Mouse (Mus musculus) embryonic facial prominence, embryonic 12.5 days (tissue): ENCODE results near the gene Pald1. TPM values are rescaled to one million over a fixed set of nuclear protein-coding genes. Genes with fewer than 3 reads are reported as not detected.

Source experiments
- ATAC-seq: fragments of 200-750 bp; cut with Nextera tagmentation; 2 replicates; pipeline ENCODE4 v1.8.0; 2017; ENCODE audit not compliant: insufficient number of reproducible peaks, insufficient read depth, low FRiP score, low TSS enrichment
- H3K27ac ChIP-seq: fragments of 300-500 bp; sonication (generic); 2 replicates; pipeline ENCODE4 v1.5.1; 2016; ENCODE audit warnings: mild to moderate bottlenecking
- H3K27me3 ChIP-seq: fragments of 300-500 bp; sonication (generic); 2 replicates; pipeline ENCODE4 v1.6.1; 2016; ENCODE audit warnings: mild to moderate bottlenecking, moderate library complexity
- H3K36me3 ChIP-seq: fragments of 300-500 bp; sonication (generic); 2 replicates; pipeline ENCODE4 v1.6.1; 2016; ENCODE audit warnings: mild to moderate bottlenecking
- H3K4me1 ChIP-seq: fragments of 300-500 bp; sonication (generic); 2 replicates; pipeline ENCODE4 v1.6.1; 2016
- H3K4me2 ChIP-seq: fragments of 300-500 bp; sonication (generic); replicated peaks from 2 replicates; pipeline ENCODE4 v1.6.1; 2016; ENCODE audit warnings: mild to moderate bottlenecking, moderate library complexity
- H3K4me3 ChIP-seq: fragments of 300-500 bp; sonication (generic); 2 replicates; pipeline ENCODE4 v1.5.1; 2016; ENCODE audit warnings: mild to moderate bottlenecking
- H3K9ac ChIP-seq: fragments of 300-500 bp; sonication (generic); 2 replicates; pipeline ENCODE4 v1.6.1; 2016; ENCODE audit warnings: mild to moderate bottlenecking, moderate library complexity
- H3K9me3 ChIP-seq: fragments of 300-500 bp; sonication (generic); 2 replicates; pipeline ENCODE4 v1.6.1; 2016; ENCODE audit warnings: mild to moderate bottlenecking, moderate library complexity
- WGBS: fragments of 180-500 bp; shearing (Covaris S2); methylation state at CpG from one replicate; pipeline ENCODE4 v1.1.7; 2016; 5-methylcytosine and 5-hydroxymethylcytosine counted together
- polyA plus RNA-seq: library from polyadenylated mRNA; unstranded; fragments of >200 nt; fragmentation: Nextera tagmentation; extraction: Ambion mirVana; gene quantifications from 2 replicates; pipeline ENCODE4 v1.2.1, GENCODE M21; 2016

Pald1 gene
- polyA plus RNA-seq, 1 experiment from 2014 or later, result 28.6 TPM

GRCm38 (mm10) chr10:61365902-61366301, 17.4 kb downstream of the Pald1 start:
- Histone ChIP-seq H3K4me2 (no peak overlapping the region), H3K4me1 (peaks cover 17% of the 10 kb centered on the region)

GRCm38 (mm10) chr10:61364431-61364830, 18.9 kb downstream of the Pald1 start:
- Histone ChIP-seq H3K9ac (no peak overlapping the region), H3K4me2 (no peak overlapping the region), H3K4me3 (no peak overlapping the region), H3K27me3 (no peaks in the 10 kb centered on the region), H3K4me1 (peaks cover 10% of the 10 kb centered on the region; the same call in 1 of the 2 replicates), H3K9me3 (no peaks in the 10 kb centered on the region), H3K27ac (no peak overlapping the region), H3K36me3 (no peaks in the 10 kb centered on the region)
- 88% methylated on average over 6 of the region's 6 CpGs for WGBS
- no peak for ATAC-seq

More at GRCm38 (mm10) chr10:61365902-61366301, 17.4 kb downstream of the Pald1 start:
- 71% methylated on average over 1 of the region's 1 CpGs for WGBS
- Histone ChIP-seq H3K4me3 (no peak overlapping the region), H3K36me3 (no peaks in the 10 kb centered on the region), H3K27me3 (no peaks in the 10 kb centered on the region), H3K9me3 (no peaks in the 10 kb centered on the region), H3K9ac (no peak overlapping the region), H3K27ac (no peak overlapping the region)
- ATAC-seq, result no peak

DNA sequence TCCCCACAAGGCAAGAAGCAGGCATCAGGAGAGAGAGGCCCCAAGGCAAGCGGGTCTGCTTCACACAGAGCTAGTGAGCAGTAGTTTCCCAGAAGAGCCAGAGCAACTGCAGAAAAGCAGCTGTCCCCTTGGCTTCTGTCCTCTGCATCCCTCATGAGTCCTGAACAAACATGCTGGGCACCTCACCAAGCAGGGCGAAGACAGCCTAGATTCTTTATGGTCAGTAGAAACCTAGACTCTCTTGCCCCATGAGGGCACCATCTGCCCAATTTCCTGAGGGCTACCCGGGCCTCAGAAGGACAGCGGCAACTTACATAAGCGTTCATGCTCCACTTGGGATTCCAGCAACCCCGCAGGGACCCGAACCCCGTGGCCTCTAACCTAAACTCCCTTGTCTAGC, 20.3 kb downstream of the Pald1 start:
- no peaks in the 10 kb centered on the region for H3K27me3 ChIP-seq
- no peak overlapping the region for H3K9ac ChIP-seq
- H3K4me3 ChIP-seq, result no peak overlapping the region
- no peak overlapping the region for H3K4me2 ChIP-seq
- no peak overlapping the region for H3K27ac ChIP-seq
- peaks cover 10% of the 10 kb centered on the region; the same call in 1 of the 2 replicates for H3K4me1 ChIP-seq
- H3K36me3 ChIP-seq, result no peaks in the 10 kb centered on the region
- ATAC-seq, result no peak
- 73% methylated on average over 8 of the region's 8 CpGs for WGBS
- no peaks in the 10 kb centered on the region for H3K9me3 ChIP-seq

- WGBS, result 74% methylated on average over 9 of the region's 9 CpGs
- ATAC-seq, result no peak; the same call in 1 of the 2 replicates
- no peak overlapping the region for H3K9ac ChIP-seq
- no peaks in the 10 kb centered on the region for H3K36me3 ChIP-seq
- H3K4me1 ChIP-seq, result peaks cover 8% of the 10 kb centered on the region; the same call in 1 of the 2 replicates
- H3K9me3 ChIP-seq, result no peaks in the 10 kb centered on the region
- H3K4me3 ChIP-seq, result no peak overlapping the region
- H3K27me3 ChIP-seq, result no peaks in the 10 kb centered on the region
- no peak overlapping the region for H3K4me2 ChIP-seq
- H3K27ac ChIP-seq, result no peak overlapping the region
These were observed 20.8 kb downstream of the Pald1 start for GRCm38 (mm10) chr10:61362483-61362882.

DNA sequence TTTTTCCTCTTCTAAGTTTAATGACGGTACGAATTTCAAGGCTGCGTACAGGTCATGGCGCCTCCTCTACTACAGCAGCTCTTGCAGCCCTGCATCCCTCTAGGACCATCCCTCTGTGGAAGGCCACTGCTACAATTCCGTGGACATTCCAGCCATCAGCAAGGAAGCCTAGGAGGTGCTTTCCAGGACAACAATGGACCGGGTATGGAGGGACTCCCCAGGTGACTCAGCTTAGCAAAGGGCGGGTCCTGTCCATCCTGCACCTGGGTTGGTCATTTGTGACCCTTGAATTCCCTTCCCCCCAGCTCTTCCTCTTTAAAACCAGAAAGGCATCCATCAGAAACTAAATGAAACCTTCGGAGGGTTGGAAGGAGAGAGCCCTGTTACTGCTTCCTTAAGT, 22.7 kb downstream of the Pald1 start:
- 96% methylated on average over 8 of the region's 8 CpGs for WGBS
- Histone ChIP-seq H3K4me3 (no peak overlapping the region), H3K9me3 (no peaks in the 10 kb centered on the region), H3K4me2 (no peak overlapping the region), H3K9ac (no peak overlapping the region), H3K4me1 (no peaks in the 10 kb centered on the region), H3K27me3 (no peaks in the 10 kb centered on the region), H3K27ac (no peak overlapping the region), H3K36me3 (no peaks in the 10 kb centered on the region)
- no peak for ATAC-seq

- no peak overlapping the region for H3K4me3 ChIP-seq
- no peaks in the 10 kb centered on the region for H3K4me1 ChIP-seq
- no peak overlapping the region for H3K9ac ChIP-seq
- WGBS, result 75% methylated on average over 8 of the region's 8 CpGs
- no peaks in the 10 kb centered on the region for H3K9me3 ChIP-seq
- no peaks in the 10 kb centered on the region for H3K36me3 ChIP-seq
- H3K4me2 ChIP-seq, result no peak overlapping the region
- no peaks in the 10 kb centered on the region for H3K27me3 ChIP-seq
- no peak for ATAC-seq
- H3K27ac ChIP-seq, result no peak overlapping the region
These were observed 23.9 kb downstream of the Pald1 start for GRCm38 (mm10) chr10:61359411-61359810.

GRCm38 (mm10) chr10:61357658-61358057, 25.7 kb downstream of the Pald1 start:
- H3K27ac ChIP-seq, result no peak overlapping the region
- no peak overlapping the region for H3K9ac ChIP-seq
- H3K9me3 ChIP-seq, result no peaks in the 10 kb centered on the region
- WGBS, result 59% methylated on average over 8 of the region's 8 CpGs
- ATAC-seq, result no peak
- peaks cover 4% of the 10 kb centered on the region; the same call in 1 of the 2 replicates for H3K36me3 ChIP-seq
- no peaks in the 10 kb centered on the region for H3K27me3 ChIP-seq
- H3K4me2 ChIP-seq, result no peak overlapping the region
- H3K4me1 ChIP-seq, result no peaks in the 10 kb centered on the region
- no peak overlapping the region for H3K4me3 ChIP-seq

- H3K27ac ChIP-seq, result no peak overlapping the region
- ATAC-seq, result no peak
- H3K27me3 ChIP-seq, result no peaks in the 10 kb centered on the region
- H3K9ac ChIP-seq, result no peak overlapping the region
- H3K9me3 ChIP-seq, result no peaks in the 10 kb centered on the region
- WGBS, result 84% methylated on average over 8 of the region's 8 CpGs
- H3K4me1 ChIP-seq, result no peaks in the 10 kb centered on the region
- peaks cover 11% of the 10 kb centered on the region; the same call in 1 of the 2 replicates for H3K36me3 ChIP-seq
- H3K4me3 ChIP-seq, result no peak overlapping the region
- no peak overlapping the region for H3K4me2 ChIP-seq
These were observed 26.8 kb downstream of the Pald1 start for GRCm38 (mm10) chr10:61356568-61356967.

- H3K9me3 ChIP-seq, result no peaks in the 10 kb centered on the region
- no peak overlapping the region for H3K27ac ChIP-seq
- H3K4me1 ChIP-seq, result no peaks in the 10 kb centered on the region
- H3K27me3 ChIP-seq, result no peaks in the 10 kb centered on the region
- ATAC-seq, result no peak
- 94% methylated on average over 5 of the region's 5 CpGs for WGBS
- no peak overlapping the region for H3K4me3 ChIP-seq
- H3K4me2 ChIP-seq, result no peak overlapping the region
- H3K36me3 ChIP-seq, result peaks cover 11% of the 10 kb centered on the region; the same call in 1 of the 2 replicates
- no peak overlapping the region for H3K9ac ChIP-seq
These were observed 27.2 kb downstream of the Pald1 start for GRCm38 (mm10) chr10:61356095-61356494.

- no peak overlapping the region for H3K4me3 ChIP-seq
- H3K9me3 ChIP-seq, result no peaks in the 10 kb centered on the region
- H3K36me3 ChIP-seq, result peaks cover 15% of the 10 kb centered on the region
- H3K9ac ChIP-seq, result no peak overlapping the region
- WGBS, result 96% methylated on average over 13 of the region's 13 CpGs
- H3K27ac ChIP-seq, result no peak overlapping the region
- no peak overlapping the region for H3K4me2 ChIP-seq
- H3K4me1 ChIP-seq, result no peaks in the 10 kb centered on the region
- no peaks in the 10 kb centered on the region for H3K27me3 ChIP-seq
- no peak for ATAC-seq
These were observed 27.7 kb downstream of the Pald1 start for GRCm38 (mm10) chr10:61355611-61356010.

GRCm38 (mm10) chr10:61351216-61351615, 32.1 kb downstream of the Pald1 start:
- Histone ChIP-seq H3K4me2 (no peak overlapping the region), H3K36me3 (peaks cover 32% of the 10 kb centered on the region), H3K9me3 (peaks cover 3% of the 10 kb centered on the region; the same call in 1 of the 2 replicates), H3K9ac (no peak overlapping the region), H3K27me3 (no peaks in the 10 kb centered on the region), H3K4me3 (no peak overlapping the region), H3K27ac (no peak overlapping the region), H3K4me1 (peaks cover 7% of the 10 kb centered on the region; the same call in 1 of the 2 replicates)
- ATAC-seq, result no peak
- 69% methylated on average over 4 of the region's 4 CpGs for WGBS

DNA sequence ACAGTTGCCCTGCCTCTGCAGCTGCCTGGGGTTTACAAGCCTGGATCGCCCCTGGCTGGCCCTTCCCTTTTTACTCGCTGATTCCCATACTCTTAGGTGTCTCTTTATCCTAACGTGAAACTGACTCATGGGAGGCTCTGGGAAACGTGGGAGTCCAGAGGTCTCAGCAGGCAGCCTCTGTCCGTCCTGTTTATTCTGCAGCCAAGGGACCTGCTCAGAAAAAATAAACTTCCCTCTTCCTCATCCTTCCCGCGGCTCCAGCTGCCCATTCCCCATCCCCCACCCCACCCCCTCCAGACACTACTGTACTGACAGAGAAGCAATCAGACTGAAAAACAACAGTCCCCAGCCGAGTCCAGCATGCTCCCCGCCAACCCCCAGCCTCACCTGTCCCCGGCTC, 37.0 kb downstream of the Pald1 start:
- no peak overlapping the region for H3K9ac ChIP-seq
- no peak for ATAC-seq
- H3K27me3 ChIP-seq, result no peaks in the 10 kb centered on the region
- no peak overlapping the region for H3K4me2 ChIP-seq
- H3K36me3 ChIP-seq, result peaks cover 33% of the 10 kb centered on the region
- H3K4me1 ChIP-seq, result peaks cover 9% of the 10 kb centered on the region; the same call in 1 of the 2 replicates
- whole genome bisulfite sequencing, result 25% methylated on average over 10 of the region's 10 CpGs
- peaks cover 3% of the 10 kb centered on the region; the same call in 1 of the 2 replicates for H3K9me3 ChIP-seq
- no peak overlapping the region for H3K4me3 ChIP-seq
- 0 out of 2 replicates have a peak overlapping the region, but pooled peaks have one; percentile 30 for H3K27ac ChIP-seq
